Mouse (Mus musculus) frontal cortex, adult 2 months (tissue): Measurements from ENCODE around the gene Htr5b. TPM values are rescaled to one million over a fixed set of nuclear protein-coding genes. Genes with fewer than 3 reads are reported as not detected.

Experiments
- DNase-seq, 2 experiments: peaks; one replicate each; pipeline ENCODE4 v3.0.0; 2022; ENCODE audit warnings: low spot score in 1 of 2; ENCODE audit errors: extremely low spot score in 1 of 2
- polyA plus RNA-seq: library from polyadenylated mRNA; depleted of rRNA; stranded (reverse); fragments of >200 nt; gene quantifications from 2 replicates; pipeline ENCODE4 v1.2.3, GENCODE M21; 2012; rRNA removed

Htr5b gene
- polyA plus RNA-seq, 1 experiment: 2.2 TPM

DNA sequence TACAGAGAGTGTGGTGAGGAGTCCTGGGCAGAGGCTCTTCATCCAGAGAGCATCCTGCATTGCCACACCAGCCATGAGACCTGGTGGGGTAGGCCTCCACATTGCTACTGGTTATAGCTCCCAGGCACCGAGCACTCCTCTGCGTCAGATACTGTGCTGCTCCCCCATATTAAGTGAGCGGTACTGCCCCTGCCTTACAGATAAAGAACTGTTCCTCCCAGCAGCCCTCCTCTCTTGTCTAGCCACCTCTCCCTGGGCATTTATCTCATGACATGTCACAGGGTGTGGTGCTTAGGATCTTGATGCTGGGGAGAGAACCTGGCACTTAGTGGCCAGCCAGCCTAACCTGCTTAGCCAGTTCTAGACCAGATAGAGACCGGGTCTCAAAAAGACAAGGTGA, 31.2 kb downstream of the Htr5b start:
- DNase-seq: no peak

DNA sequence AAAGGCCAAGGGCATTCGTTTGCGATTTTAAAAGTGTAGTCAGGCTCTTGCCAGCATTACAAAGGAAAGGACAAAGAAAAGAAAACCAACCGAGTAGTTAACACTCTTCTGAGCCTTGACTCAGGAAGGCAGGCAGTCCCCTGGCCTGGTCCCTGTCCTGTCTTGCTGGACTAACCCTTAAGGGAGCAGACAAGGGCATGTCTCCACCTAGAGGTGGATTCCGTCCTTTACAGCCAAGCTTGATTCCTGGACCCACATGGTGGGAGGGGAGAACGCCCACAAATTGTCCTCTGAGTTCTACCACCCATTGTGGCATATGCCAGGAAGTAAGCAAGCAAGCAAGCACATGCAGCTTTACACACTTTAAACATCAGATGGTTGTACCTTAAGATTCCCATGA, 38.0 kb downstream of the Htr5b start:
- DNase-seq: peak in 1 of 2 experiments; percentile 36

DNA sequence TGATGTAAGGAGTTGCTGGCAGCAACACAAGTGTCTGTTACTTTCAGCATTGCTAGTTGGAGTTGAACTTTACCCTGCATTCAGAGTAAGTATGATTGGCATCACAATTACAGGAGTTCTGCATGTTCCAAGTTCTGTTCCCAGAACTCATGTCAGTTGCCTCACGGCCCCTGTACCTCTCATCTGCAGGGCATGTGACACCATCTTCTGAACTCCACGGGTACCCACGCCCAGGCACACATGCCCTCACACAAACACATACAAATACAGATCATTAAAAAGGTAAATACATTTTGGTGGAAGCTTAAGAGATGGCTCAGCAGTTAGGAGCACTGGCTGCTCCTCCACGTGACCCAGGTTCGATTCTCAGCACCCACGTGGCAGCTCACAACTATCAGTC, 41.5 kb downstream of the Htr5b start:
- DNase-seq: no peak

DNA sequence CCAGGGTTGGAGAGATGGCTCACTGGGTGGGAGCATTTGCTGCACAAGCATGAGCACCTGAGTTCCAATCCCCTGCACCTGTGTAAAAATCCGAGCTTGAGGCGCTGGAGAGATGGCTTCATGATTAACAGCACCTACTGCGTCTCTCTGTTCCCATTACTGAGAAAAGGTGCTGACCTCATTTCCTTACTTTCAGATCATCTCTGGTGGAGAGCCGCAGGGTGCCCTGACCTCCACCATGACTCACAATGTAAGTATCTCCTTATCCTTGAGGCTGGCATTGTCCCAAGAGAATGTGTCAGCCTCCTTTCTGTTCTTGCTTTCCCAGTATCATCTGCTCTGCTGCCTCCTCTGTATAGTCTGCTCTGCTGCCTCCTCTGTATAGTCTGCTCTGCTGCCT, 45.2 kb downstream of the Htr5b start:
- no peak for DNase-seq

DNA sequence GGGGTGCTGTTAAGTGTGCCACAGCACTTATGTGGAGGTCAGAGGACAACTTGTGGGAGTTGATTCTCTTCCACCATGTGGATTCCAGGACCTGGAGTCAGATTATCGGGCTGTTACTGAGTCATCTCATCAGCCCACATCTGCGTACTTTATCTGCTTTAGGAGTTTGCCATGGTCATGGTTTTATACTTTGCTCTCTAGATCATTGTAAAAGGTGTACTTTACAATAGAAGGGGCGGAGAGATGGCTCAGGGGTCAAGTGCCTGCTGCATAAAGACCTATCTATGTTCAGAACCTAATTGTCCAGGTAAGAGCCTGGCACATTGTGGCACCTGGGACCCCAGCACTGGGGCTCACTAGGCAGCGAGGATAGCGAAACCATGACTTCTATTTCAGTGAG, 48.9 kb downstream of the Htr5b start:
- DNase-seq: no peak

DNA sequence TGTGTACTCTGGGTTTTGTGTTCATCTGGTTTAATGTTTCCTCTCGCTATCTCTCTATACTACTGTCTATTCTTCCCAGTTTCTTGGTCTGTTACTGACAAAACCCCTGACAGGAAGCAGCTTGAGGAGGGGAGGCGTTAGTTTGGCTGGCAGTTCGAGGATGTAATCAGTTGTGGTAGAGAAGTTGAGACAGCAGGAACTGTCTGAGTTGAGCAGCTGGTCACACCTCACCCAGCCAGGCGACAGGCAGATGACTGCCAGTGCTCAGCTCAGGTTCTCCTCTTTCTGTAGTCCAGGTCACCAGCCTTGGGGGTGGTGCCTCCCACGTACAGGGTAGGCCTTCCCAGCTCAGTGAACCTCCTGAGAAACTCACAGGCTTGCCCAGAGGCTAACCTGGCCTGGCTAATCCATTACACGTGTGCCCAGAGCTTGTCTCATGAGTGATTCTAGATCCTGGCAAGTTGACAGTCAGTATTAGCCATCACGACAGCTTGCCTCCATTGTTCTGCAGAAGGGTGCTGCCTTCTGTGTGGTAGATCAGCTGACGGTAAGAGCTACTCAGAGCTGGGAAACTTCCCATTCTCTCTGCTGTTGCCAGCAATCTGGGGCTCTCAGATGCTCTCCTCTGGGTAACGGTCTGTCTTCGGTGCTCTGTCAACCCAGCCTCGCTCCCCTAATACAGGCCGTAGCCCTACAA, 49.8 kb downstream of the Htr5b start:
- DNase-seq: peak; percentile 25 to 45

DNA sequence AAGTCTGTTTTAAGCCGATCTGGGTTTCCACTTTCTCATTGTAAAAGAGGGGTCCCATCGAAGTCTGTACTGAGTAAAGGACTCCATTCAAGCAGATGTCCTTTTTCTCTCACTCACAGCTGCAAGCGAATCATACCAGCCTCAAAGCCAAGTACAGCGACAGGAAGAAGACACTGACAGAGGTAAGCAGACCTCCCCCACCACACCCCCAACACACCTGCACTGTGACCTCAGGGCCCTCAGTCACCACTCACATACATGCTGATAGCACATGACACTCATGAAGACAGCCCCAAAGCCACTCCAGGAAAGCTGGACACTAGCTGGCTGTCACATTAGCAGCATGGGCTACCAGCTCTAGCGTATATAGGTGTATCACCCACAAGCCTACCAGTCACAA, 50.5 kb downstream of the Htr5b start:
- no peak for DNase-seq

DNA sequence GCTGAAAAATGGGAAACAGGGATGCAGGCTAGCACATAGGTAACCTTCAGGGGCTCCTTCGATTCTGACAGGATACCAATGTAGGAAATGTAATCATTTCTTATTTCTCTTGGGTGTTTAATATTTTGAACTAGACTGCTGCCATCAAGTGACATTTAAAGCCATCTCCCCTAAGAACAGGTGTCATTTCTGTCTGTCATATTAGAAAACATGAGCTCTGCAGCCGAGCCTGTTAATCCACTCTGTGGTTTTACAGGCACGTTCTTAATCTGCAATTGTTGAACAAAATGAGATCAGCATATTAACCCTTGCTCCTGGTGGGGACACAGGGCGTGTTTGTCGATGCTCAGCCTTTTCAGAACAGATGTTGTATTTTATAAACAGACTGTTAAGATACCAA, 56.8 kb downstream of the Htr5b start:
- DNase-seq: no peak

DNA sequence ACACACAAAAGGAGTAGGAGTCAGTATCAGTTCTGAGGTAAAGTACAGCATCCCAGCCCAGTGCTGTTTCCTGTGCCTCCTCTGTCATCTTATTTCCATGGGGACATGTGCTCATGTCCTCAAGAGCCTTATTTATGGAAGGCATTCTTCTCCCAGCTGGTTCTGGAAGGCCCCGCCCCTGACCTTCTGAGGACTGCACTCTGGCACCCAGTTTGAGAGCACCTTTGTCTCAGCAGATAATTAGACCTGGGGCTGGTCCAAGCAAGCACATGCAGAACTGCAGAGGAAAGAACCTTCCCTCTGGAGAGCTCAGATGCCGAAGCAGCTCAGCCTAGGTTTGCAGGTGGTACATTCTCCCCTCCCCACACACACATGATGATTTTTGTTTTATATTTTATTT, 60.0 kb downstream of the Htr5b start:
- DNase-seq: no peak

DNA sequence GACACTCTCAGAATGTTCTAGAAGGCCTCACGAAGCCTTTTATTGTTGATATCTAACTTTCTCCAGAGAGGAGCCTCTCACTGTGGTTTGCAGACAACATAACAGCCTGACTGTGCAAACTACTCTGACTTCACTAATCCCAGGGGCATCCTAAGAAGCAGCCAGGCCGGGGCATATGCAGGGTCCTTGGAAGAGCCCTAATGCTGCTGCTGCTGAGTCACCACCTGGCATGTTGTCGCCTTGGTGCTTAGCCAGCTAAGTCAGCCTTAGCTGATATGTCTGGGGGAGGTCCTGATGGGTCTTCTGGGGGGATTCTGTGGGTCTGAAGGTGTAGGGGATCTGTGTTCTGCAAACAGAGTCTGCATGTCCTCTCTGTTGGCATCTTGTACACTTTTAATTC, 62.0 kb downstream of the Htr5b start:
- no peak for DNase-seq

DNA sequence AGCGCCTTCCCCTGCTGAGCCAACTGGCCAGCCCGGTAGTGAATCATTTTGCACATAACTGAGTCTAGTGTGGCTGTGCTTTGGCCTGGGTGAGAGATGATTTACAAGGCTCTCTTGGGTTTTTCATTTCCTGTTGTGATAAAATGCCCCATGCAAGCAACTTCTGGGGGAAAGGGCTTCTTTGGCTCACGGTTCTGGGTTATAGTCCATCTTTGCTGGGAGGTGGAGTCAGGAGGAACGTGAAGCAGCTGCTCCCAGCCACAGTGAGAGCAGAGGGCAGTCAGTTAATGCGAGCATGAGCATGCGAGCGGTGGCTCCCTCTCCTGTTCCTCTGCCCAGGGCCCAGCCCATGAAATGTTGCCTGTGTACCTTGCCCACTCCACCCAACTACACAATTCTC, 64.5 kb downstream of the Htr5b start:
- no peak for DNase-seq

DNA sequence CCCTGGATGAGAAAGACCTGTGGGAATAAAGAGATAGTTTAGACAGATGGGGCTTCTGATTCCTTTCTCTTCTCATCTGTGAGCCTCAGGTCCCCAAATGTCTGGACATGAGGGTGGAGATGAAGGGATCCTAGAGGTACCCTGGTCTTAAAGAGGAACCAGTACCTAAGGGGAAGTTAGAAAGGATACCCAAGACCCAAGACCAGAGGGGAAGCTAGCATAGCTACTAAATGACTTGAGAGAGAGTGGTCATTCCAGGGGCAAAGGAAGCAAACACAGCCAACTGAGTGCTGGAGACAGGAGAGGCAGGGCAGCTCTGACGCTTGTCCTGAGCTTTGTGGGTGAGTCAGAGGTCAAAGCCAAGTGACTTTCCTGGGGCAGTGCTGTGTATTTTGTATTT, 65.6 kb downstream of the Htr5b start:
- DNase-seq: no peak

DNA sequence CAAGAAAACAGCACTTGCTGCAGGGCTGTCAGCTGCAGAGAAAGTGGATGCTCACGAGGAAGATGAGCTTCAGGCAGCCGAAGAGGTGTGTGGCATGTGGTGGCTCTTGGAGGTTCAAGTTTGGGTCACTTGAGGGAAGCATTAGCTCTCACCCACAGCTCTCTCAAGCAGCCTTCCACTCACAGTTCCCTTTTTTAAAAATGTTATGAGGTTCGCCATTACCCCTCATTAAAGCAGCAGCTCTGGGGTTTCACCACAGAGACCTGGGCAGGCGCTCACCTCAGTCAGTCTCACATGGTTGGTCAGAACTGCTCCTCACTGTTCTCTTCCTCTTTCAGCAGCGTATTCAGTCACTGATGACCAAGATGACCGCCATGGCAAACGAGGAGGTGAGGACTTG, 66.4 kb downstream of the Htr5b start:
- no peak for DNase-seq

DNA sequence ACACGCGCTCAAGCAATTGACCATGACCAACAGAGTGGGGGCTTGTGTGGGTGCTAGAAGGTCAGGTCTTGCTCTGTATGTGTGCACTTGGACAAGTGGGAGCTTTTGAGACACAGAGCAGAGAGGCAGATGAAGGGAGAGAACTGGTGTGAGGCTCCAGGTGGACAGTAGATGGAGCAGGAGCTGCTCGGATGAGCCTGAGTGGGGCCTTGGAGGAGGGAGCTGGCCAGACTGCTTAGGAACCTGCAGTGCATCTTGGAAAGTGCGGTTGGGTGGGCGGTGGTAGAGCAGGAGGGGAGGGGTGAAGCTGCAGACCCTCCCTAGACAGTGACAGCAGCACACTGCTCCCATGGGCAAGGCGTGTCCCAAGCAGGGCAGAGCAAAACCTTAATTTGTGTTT, 68.2 kb downstream of the Htr5b start:
- peak in 1 of 2 experiments; percentile 23 for DNase-seq

Other genes with a start within 250 kb of the Htr5b start
- gene Insig2, start 195.9 kb downstream of the Htr5b start, polyA plus RNA-seq: 52.9 and 55.3 TPM in 2 replicates
- 17.4 and 18.2 TPM in 2 replicates for gene Ccdc93, start 97.4 kb downstream of the Htr5b start, polyA plus RNA-seq
- 32.5 and 39.2 TPM in 2 replicates for gene Ddx18, start 39.5 kb upstream of the Htr5b start, polyA plus RNA-seq